Mouse (Mus musculus): ENCODE data around the gene Ttll5.

DNA sequence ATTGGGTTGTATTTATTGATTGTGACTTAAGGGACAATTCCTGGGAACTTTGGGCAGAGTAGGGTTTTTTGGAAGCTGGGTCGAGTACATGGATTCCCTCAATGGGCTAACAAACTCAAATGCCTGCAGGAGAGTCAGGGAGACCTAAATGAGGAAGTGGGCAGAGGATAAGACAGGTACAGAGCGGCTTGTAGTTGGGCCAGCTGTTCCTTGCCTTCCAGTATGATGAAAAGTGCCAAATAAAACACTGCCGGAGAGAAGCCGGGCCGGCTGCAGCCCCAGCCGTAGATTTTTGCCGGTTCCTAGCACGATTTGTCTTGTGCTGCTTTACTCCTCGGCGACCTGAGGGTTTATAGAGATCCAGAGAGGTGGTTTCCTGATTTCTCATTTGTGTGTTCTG, 104.1 kb downstream of the Ttll5 start:
- TF ChIP-seq CTCF (IDR thresholded peaks at IDR 0.05; ENCODE audit: low read depth): no peak
- TF ChIP-seq EP300 (IDR thresholded peaks at IDR 0.05; ENCODE audit: low read depth): no peak

Measured in liver, embryonic 14.5 days (tissue).